Mouse (Mus musculus): Measurements from ENCODE around the gene Ebf3.

DNA sequence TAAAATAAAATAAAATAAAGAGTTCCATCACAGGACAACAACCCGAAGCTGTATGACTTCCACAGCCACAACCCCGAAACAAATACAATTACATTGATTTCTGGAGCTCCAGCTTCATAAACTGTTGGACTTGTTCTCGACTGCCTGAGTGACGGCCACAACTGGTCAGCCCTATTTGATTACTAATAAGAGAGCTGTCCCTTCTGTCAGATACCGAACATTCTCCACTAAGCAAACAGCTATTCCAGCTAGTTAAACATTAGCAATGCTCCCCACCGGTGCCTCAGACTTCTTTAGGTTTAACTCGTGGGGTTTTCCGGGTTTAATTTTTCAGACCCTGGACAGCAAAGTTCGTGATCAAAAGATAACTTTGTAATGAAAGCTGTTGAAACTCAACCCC lies 8.1 kb downstream of the Ebf3 start:
- TF ChIP-seq TCF3 (IDR thresholded peaks at IDR 0.05; ENCODE audit: insufficient read length, low read depth) (no peak), MYOD1 (IDR thresholded peaks at IDR 0.05; ENCODE audit: control insufficient read depth in 1 of 3, insufficient read length in 2 of 3, low read depth in 2 of 3) (peak; percentile 92 to 94 (median 92))

All from myocyte (in vitro differentiated cells).